Mouse (Mus musculus) MEL (cell line): ENCODE measurements around the gene Fam81b. TPM values are rescaled to one million over a fixed set of nuclear protein-coding genes. Genes with fewer than 3 reads are reported as not detected.

Experiments used
- DNase-seq: peaks from one replicate; pipeline ENCODE4 v3.0.0; 2011; ENCODE audit warnings: low read depth, low spot score
- H3K27ac ChIP-seq: 2 replicates; pipeline ENCODE4 v1.5.1; 2012; ENCODE audit warnings: low read depth, mild to moderate bottlenecking, control low read depth, low read length, moderate library complexity; ENCODE audit not compliant: control insufficient read depth
- H3K27me3 ChIP-seq, 2 experiments: fragments of 150-350 bp in 1 of 2; sonication (generic) in 1 of 2; 2 replicates each; pipeline ENCODE4 v1.6.1; 2012; ENCODE audit warnings: low read length in 2 of 2, mild to moderate bottlenecking in 2 of 2, improper control_type of control experiment in 1 of 2, moderate library complexity in 1 of 2; ENCODE audit not compliant: insufficient read depth in 2 of 2, control insufficient read depth in 1 of 2
- H3K36me3 ChIP-seq, 2 experiments: 2 replicates each; pipeline ENCODE4 v1.6.1; 2012 to 2014; ENCODE audit warnings: low read length in 2 of 2, improper control_type of control experiment in 1 of 2, inconsistent platforms in 1 of 2, mild to moderate bottlenecking in 1 of 2; ENCODE audit not compliant: insufficient read depth in 2 of 2, control insufficient read depth in 1 of 2
- H3K4me1 ChIP-seq, 2 experiments: fragments of 150-350 bp in 1 of 2; sonication (generic) in 1 of 2; 2 replicates each; pipeline ENCODE4 v1.6.1; 2012; ENCODE audit warnings: low read length in 2 of 2, improper control_type of control experiment in 1 of 2, mild to moderate bottlenecking in 1 of 2; ENCODE audit not compliant: insufficient read depth in 2 of 2, control insufficient read depth in 1 of 2
- H3K4me3 ChIP-seq, 2 experiments: fragments of 150-350 bp in 1 of 2; sonication (generic) in 1 of 2; 2 replicates each; pipeline ENCODE4 v1.5.1; 2012; ENCODE audit warnings: low read depth in 2 of 2, low read length in 2 of 2, mild to moderate bottlenecking in 2 of 2, moderate library complexity in 2 of 2, control low read depth in 1 of 2, improper control_type of control experiment in 1 of 2; ENCODE audit not compliant: control insufficient read depth in 1 of 2, insufficient read depth in 1 of 2
- H3K79me2 ChIP-seq: 2 replicates; pipeline ENCODE4 v1.6.1; 2012; ENCODE audit warnings: mild to moderate bottlenecking, low read length, moderate library complexity; ENCODE audit not compliant: control insufficient read depth, poor library complexity, insufficient read depth
- H3K9ac ChIP-seq: 2 replicates; pipeline ENCODE4 v1.6.1; 2012; ENCODE audit warnings: low read depth, mild to moderate bottlenecking, control low read depth, low read length, moderate library complexity; ENCODE audit not compliant: control insufficient read depth, poor library complexity, severe bottlenecking
- H3K9me3 ChIP-seq: fragments of 150-350 bp; sonication (generic); replicated peaks from 2 replicates; pipeline ENCODE4 v1.6.1; 2012; ENCODE audit warnings: mild to moderate bottlenecking, low read length, improper control_type of control experiment, moderate library complexity; ENCODE audit not compliant: insufficient read depth
- BHLHE40 ChIP-seq: IDR thresholded peaks from 2 replicates; pipeline ENCODE4 v1.6.1; 2012; ENCODE audit warnings: low read depth, mild to moderate bottlenecking, inconsistent platforms, low read length, improper control_type of control experiment, borderline replicate concordance
- CHD1 ChIP-seq: IDR thresholded peaks from 2 replicates; pipeline ENCODE4 v1.6.1; 2012; ENCODE audit warnings: low read depth, mild to moderate bottlenecking, inconsistent platforms, low read length, improper control_type of control experiment
- CHD2 ChIP-seq: IDR thresholded peaks from 2 replicates; pipeline ENCODE4 v1.6.1; 2011; ENCODE audit warnings: low read length, improper control_type of control experiment
- CTCF ChIP-seq, 3 experiments: IDR thresholded peaks in 2 of 3; conservative IDR thresholded peaks in 1 of 3; 2 replicates each; pipeline ENCODE4 v1.5.1; 2011 to 2012; ENCODE audit warnings: low read length in 3 of 3, low read depth in 2 of 3, mild to moderate bottlenecking in 2 of 3, improper control_type of control experiment in 1 of 3, inconsistent platforms in 1 of 3, mixed read lengths in 1 of 3, moderate library complexity in 1 of 3; ENCODE audit not compliant: control insufficient read depth in 1 of 3, insufficient read depth in 1 of 3, poor library complexity in 1 of 3, severe bottlenecking in 1 of 3
- E2F4 ChIP-seq: IDR thresholded peaks from 2 replicates; pipeline ENCODE4 v1.6.1; 2011; ENCODE audit warnings: low read depth, low read length, improper control_type of control experiment, borderline replicate concordance
- EP300 ChIP-seq, 2 experiments: IDR thresholded peaks; 2 replicates each; pipeline ENCODE4 v1.6.1; 2011; ENCODE audit warnings: improper control_type of control experiment in 2 of 2, low read length in 2 of 2, low read depth in 1 of 2, mild to moderate bottlenecking in 1 of 2
- GABPA ChIP-seq: IDR thresholded peaks from 2 replicates; pipeline ENCODE4 v1.6.1; 2012; ENCODE audit warnings: low read depth, mild to moderate bottlenecking, inconsistent platforms, low read length, improper control_type of control experiment, moderate library complexity
- GATA1 ChIP-seq: IDR thresholded peaks from 2 replicates; pipeline ENCODE4 v1.6.1; 2011; ENCODE audit warnings: low read depth, low read length, improper control_type of control experiment
- HCFC1 ChIP-seq: IDR thresholded peaks from 2 replicates; pipeline ENCODE4 v1.6.1; 2012; ENCODE audit warnings: low read depth, mild to moderate bottlenecking, inconsistent platforms, low read length, improper control_type of control experiment, moderate library complexity
- KAT2A ChIP-seq: conservative IDR thresholded peaks from 2 replicates; pipeline ENCODE4 v1.6.1; 2012; ENCODE audit warnings: low read depth, low read length, improper control_type of control experiment, inconsistent platforms
- MAFK ChIP-seq: IDR thresholded peaks from 2 replicates; pipeline ENCODE4 v1.6.1; 2011; ENCODE audit warnings: low read depth, mild to moderate bottlenecking, low read length, improper control_type of control experiment, borderline replicate concordance
- MAZ ChIP-seq: IDR thresholded peaks from 2 replicates; pipeline ENCODE4 v1.6.1; 2012; ENCODE audit warnings: low read depth, mild to moderate bottlenecking, inconsistent platforms, low read length, improper control_type of control experiment
- MYB ChIP-seq: IDR thresholded peaks from 2 replicates; pipeline ENCODE4 v1.6.1; 2011; ENCODE audit warnings: mild to moderate bottlenecking, low read depth, low read length, improper control_type of control experiment
- NRF1 ChIP-seq: IDR thresholded peaks from 2 replicates; pipeline ENCODE4 v1.6.1; 2014; ENCODE audit warnings: low read depth, mild to moderate bottlenecking, inconsistent platforms, low read length, improper control_type of control experiment, moderate library complexity; ENCODE audit not compliant: poor library complexity, insufficient read depth, severe bottlenecking
- POLR2A ChIP-seq, 2 experiments: IDR thresholded peaks; 2 replicates each; pipeline ENCODE4 v1.6.1; 2011 to 2012; ENCODE audit warnings: low read length in 2 of 2, mild to moderate bottlenecking in 2 of 2, control low read depth in 1 of 2, improper control_type of control experiment in 1 of 2, low read depth in 1 of 2, moderate library complexity in 1 of 2; ENCODE audit not compliant: control insufficient read depth in 1 of 2, insufficient read depth in 1 of 2, poor library complexity in 1 of 2
- POLR2AphosphoS2 ChIP-seq: IDR thresholded peaks from 2 replicates; pipeline ENCODE4 v1.6.1; 2011; ENCODE audit warnings: low read length, improper control_type of control experiment
- SIN3A ChIP-seq: IDR thresholded peaks from 2 replicates; pipeline ENCODE4 v1.6.1; 2012; ENCODE audit warnings: low read length, improper control_type of control experiment, inconsistent platforms
- SMC3 ChIP-seq: IDR thresholded peaks from 2 replicates; pipeline ENCODE4 v1.6.1; 2011; ENCODE audit warnings: low read depth, low read length, improper control_type of control experiment
- TAL1 ChIP-seq: IDR thresholded peaks from 2 replicates; pipeline ENCODE4 v1.6.1; 2012; ENCODE audit warnings: mild to moderate bottlenecking, inconsistent platforms, low read length, moderate library complexity, mixed read lengths
- UBTF ChIP-seq: IDR thresholded peaks from 2 replicates; pipeline ENCODE4 v1.6.1; 2012; ENCODE audit warnings: low read depth, mild to moderate bottlenecking, inconsistent platforms, low read length, improper control_type of control experiment, moderate library complexity, borderline replicate concordance; ENCODE audit not compliant: insufficient read depth
- USF1 ChIP-seq: IDR thresholded peaks from 2 replicates; pipeline ENCODE4 v1.6.1; 2014; ENCODE audit warnings: low read depth, mild to moderate bottlenecking, inconsistent platforms, low read length, improper control_type of control experiment, moderate library complexity
- ZC3H11A ChIP-seq: IDR thresholded peaks from 2 replicates; pipeline ENCODE4 v1.6.1; 2012; ENCODE audit warnings: low read depth, mild to moderate bottlenecking, inconsistent platforms, low read length, improper control_type of control experiment
- ZKSCAN1 ChIP-seq: IDR thresholded peaks from 2 replicates; pipeline ENCODE4 v1.6.1; 2012; ENCODE audit warnings: low read depth, mild to moderate bottlenecking, inconsistent platforms, low read length, improper control_type of control experiment, moderate library complexity
- polyA plus RNA-seq, 2 experiments: library from polyadenylated mRNA; stranded (reverse) in 1 of 2; unstranded in 1 of 2; fragments of >175 nt in 1 of 2; fragments of >200 nt in 1 of 2; gene quantifications; 2 replicates each; pipeline versions ENCODE4 v1.2.1 to v1.2.4; 2012; ENCODE audit warnings: low replicate concordance in 2 of 2, low read depth in 1 of 2; ENCODE audit not compliant: insufficient read length in 2 of 2, insufficient read depth in 1 of 2, missing spikeins in 1 of 2
- total RNA-seq: library from RNA; depleted of rRNA; stranded (reverse); fragments of 300-350 nt; gene quantifications from 2 replicates; pipeline ENCODE4 v1.2.3, GENCODE M21; 2012

Gene Fam81b
- total and polyA plus RNA-seq, 3 experiments: not detected

DNA sequence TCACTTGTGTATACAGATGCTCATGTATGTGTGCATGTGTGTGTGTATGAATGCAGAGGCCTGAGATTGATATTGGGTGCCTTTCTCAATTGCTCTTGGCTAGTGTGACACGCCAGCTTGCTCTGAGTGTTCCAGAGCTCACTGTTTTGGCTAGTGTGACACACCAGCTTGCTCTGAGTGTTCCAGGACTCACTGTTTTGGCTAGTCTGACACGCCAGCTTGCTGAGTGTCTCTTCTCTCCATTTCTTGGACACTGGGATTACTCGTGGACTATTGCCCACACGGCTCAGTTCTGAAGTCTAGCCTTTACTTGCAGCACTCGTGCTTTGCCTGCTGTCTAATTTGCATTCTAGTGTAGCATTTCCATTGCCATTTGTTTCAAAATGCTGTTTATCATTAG is 126.2 kb downstream of the Fam81b start:
- H3K36me3 ChIP-seq: peaks cover 2 to 8% of the 10 kb centered on the region in 2 experiments
- H3K4me1 ChIP-seq: no peaks in the 10 kb centered on the region
- no peak overlapping the region for H3K27ac ChIP-seq
- H3K79me2 ChIP-seq: no peaks in the 10 kb centered on the region
- DNase-seq: no peak
- no peaks in the 10 kb centered on the region for H3K9me3 ChIP-seq
- no peak overlapping the region for H3K4me3 ChIP-seq
- no peak for TF ChIP-seq CTCF (IDR thresholded peaks at IDR 0.05 in 2 of 3, conservative IDR thresholded peaks at IDR 0.05 in 1 of 3; ENCODE audit: control insufficient read depth in 1 of 3, insufficient read depth in 1 of 3, low read depth in 2 of 3, low read length in 3 of 3, poor library complexity in 1 of 3, severe bottlenecking in 1 of 3)
- TF ChIP-seq GABPA: no peak
- TF ChIP-seq SIN3A: no peak
- TF ChIP-seq, all 39 proteins: peak for 0
- Histone ChIP-seq H3K9ac (no peak overlapping the region), H3K27me3 (no peaks in the 10 kb centered on the region)

DNA sequence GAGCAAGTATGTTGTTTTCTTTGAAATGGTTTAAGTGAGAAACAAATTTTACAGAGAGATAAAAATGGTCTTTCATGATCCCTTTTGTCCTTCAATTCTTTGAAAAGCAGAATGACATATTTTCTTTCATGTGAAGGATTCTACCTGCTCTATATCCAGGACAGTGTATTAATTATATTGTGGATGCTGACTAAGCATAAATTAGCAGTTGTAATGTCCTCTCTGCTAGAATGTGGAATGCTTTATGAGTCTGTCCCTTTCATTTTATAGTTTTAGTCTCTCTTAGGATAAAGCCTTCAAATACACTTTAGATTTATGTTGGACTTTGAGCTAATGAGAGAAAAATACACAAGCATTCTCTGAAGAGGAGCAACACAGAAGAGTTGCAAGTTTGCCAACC is 130.6 kb downstream of the Fam81b start:
- no peaks in the 10 kb centered on the region for H3K9me3 ChIP-seq
- H3K9ac ChIP-seq: no peak overlapping the region
- no peaks in the 10 kb centered on the region for H3K79me2 ChIP-seq
- no peaks in the 10 kb centered on the region for H3K27me3 ChIP-seq
- TF ChIP-seq CTCF (IDR thresholded peaks at IDR 0.05 in 2 of 3, conservative IDR thresholded peaks at IDR 0.05 in 1 of 3; ENCODE audit: control insufficient read depth in 1 of 3, insufficient read depth in 1 of 3, low read depth in 2 of 3, low read length in 3 of 3, poor library complexity in 1 of 3, severe bottlenecking in 1 of 3): no peak
- peak; percentile 74 for TF ChIP-seq MAFK
- H3K4me1 ChIP-seq: no peaks in the 10 kb centered on the region
- DNase-seq: no peak
- H3K36me3 ChIP-seq: peaks cover 0 to 6% of the 10 kb centered on the region in 2 experiments; a peak in 2 of 4 replicates
- no peak overlapping the region for H3K4me3 ChIP-seq
- H3K27ac ChIP-seq: no peak overlapping the region

- Histone ChIP-seq H3K27me3 (no peaks in the 10 kb centered on the region), H3K4me1 (peaks cover 2 to 7% of the 10 kb centered on the region in 2 experiments; a peak in 3 of 4 replicates), H3K27ac (no peak overlapping the region), H3K79me2 (no peaks in the 10 kb centered on the region), H3K9ac (no peak overlapping the region), H3K9me3 (no peaks in the 10 kb centered on the region), H3K4me3 (no peak overlapping the region), H3K36me3 (peaks cover 8 to 16% of the 10 kb centered on the region in 2 experiments)
- TF ChIP-seq ZKSCAN1 (no peak), POLR2A (IDR thresholded peaks at IDR 0.05; ENCODE audit: control insufficient read depth in 1 of 2, insufficient read depth in 1 of 2, low read depth in 1 of 2, low read length in 2 of 2, poor library complexity in 1 of 2) (no peak), EP300 (IDR thresholded peaks at IDR 0.05; ENCODE audit: low read depth in 1 of 2, low read length in 2 of 2) (no peak), BHLHE40 (no peak), UBTF (no peak), MAZ (no peak), E2F4 (no peak), TAL1 (no peak), KAT2A (no peak), CHD1 (no peak), USF1 (no peak), ZC3H11A (no peak), HCFC1 (no peak), POLR2AphosphoS2 (no peak), CHD2 (no peak), NRF1 (no peak), MYB (no peak), SMC3 (no peak), GATA1 (no peak), SIN3A (no peak)
- DNase-seq: no peak
These were observed 144.3 kb downstream of the Fam81b start for GRCm38 (mm10) chr13:76160587-76160986.
